Mouse (Mus musculus): ENCODE results near the gene Crispld2. TPM values are rescaled to one million over a fixed set of nuclear protein-coding genes. Genes with fewer than 3 reads are reported as not detected.

Crispld2 gene
- polyA plus RNA-seq, 1 experiment, result 8.9 TPM

GRCm38 (mm10) chr8:120006645-120007160, 14.5 kb downstream of the Crispld2 start:
- H3K4me1 ChIP-seq (ENCODE audit: control insufficient read depth, insufficient read depth, insufficient read length, low read length), result peaks cover 4% of the 10 kb centered on the region; the same call in 1 of the 2 replicates
- H3K4me3 ChIP-seq (ENCODE audit: low read depth, low read length), result no peak overlapping the region
- no peak overlapping the region for H3K27ac ChIP-seq (ENCODE audit: insufficient read depth, low read depth, low read length)
- no peaks in the 10 kb centered on the region for H3K27me3 ChIP-seq (ENCODE audit: control insufficient read depth, insufficient read depth, low read length)
- WGBS, result 41% methylated on average over 9 of the region's 9 CpGs
- no peaks in the 10 kb centered on the region for H3K36me3 ChIP-seq (ENCODE audit: control insufficient read depth, insufficient read depth, low read length)
- TF ChIP-seq CTCF (IDR thresholded peaks at IDR 0.05; ENCODE audit: extremely low read depth, insufficient read length, insufficient replicate concordance, low read depth, low read length) (no peak), POLR2A (IDR thresholded peaks at IDR 0.05; ENCODE audit: low read depth, low read length) (no peak)

GRCm38 (mm10) chr8:120007178-120007577, 14.9 kb downstream of the Crispld2 start:
- TF ChIP-seq CTCF (IDR thresholded peaks at IDR 0.05; ENCODE audit: extremely low read depth, insufficient read length, insufficient replicate concordance, low read depth, low read length), result no peak
- TF ChIP-seq POLR2A (IDR thresholded peaks at IDR 0.05; ENCODE audit: low read depth, low read length), result no peak
- 79% methylated on average over 9 of the region's 9 CpGs for WGBS
- H3K36me3 ChIP-seq (ENCODE audit: control insufficient read depth, insufficient read depth, low read length), result no peaks in the 10 kb centered on the region
- no peak overlapping the region for H3K27ac ChIP-seq (ENCODE audit: insufficient read depth, low read depth, low read length)
- peaks cover 4% of the 10 kb centered on the region; the same call in 1 of the 2 replicates for H3K4me1 ChIP-seq (ENCODE audit: control insufficient read depth, insufficient read depth, insufficient read length, low read length)
- no peak overlapping the region for H3K4me3 ChIP-seq (ENCODE audit: low read depth, low read length)
- no peaks in the 10 kb centered on the region for H3K27me3 ChIP-seq (ENCODE audit: control insufficient read depth, insufficient read depth, low read length)

GRCm38 (mm10) chr8:120009284-120009683, 17.0 kb downstream of the Crispld2 start:
- Histone ChIP-seq H3K4me3 (ENCODE audit: low read depth, low read length) (no peak overlapping the region), H3K27ac (ENCODE audit: insufficient read depth, low read depth, low read length) (no peak overlapping the region), H3K27me3 (ENCODE audit: control insufficient read depth, insufficient read depth, low read length) (no peaks in the 10 kb centered on the region), H3K36me3 (ENCODE audit: control insufficient read depth, insufficient read depth, low read length) (no peaks in the 10 kb centered on the region), H3K4me1 (ENCODE audit: control insufficient read depth, insufficient read depth, insufficient read length, low read length) (peaks cover 4% of the 10 kb centered on the region; the same call in 1 of the 2 replicates)
- TF ChIP-seq CTCF (IDR thresholded peaks at IDR 0.05; ENCODE audit: extremely low read depth, insufficient read length, insufficient replicate concordance, low read depth, low read length), result no peak
- TF ChIP-seq POLR2A (IDR thresholded peaks at IDR 0.05; ENCODE audit: low read depth, low read length), result no peak
- 33% methylated on average over 6 of the region's 6 CpGs for WGBS

GRCm38 (mm10) chr8:120012491-120012890, 20.3 kb downstream of the Crispld2 start:
- TF ChIP-seq POLR2A (IDR thresholded peaks at IDR 0.05; ENCODE audit: low read depth, low read length) (no peak), CTCF (IDR thresholded peaks at IDR 0.05; ENCODE audit: extremely low read depth, insufficient read length, insufficient replicate concordance, low read depth, low read length) (no peak)
- Histone ChIP-seq H3K27ac (ENCODE audit: insufficient read depth, low read depth, low read length) (no peak overlapping the region), H3K4me3 (ENCODE audit: low read depth, low read length) (no peak overlapping the region), H3K4me1 (ENCODE audit: control insufficient read depth, insufficient read depth, insufficient read length, low read length) (peaks cover 3% of the 10 kb centered on the region; the same call in 1 of the 2 replicates), H3K27me3 (ENCODE audit: control insufficient read depth, insufficient read depth, low read length) (no peaks in the 10 kb centered on the region), H3K36me3 (ENCODE audit: control insufficient read depth, insufficient read depth, low read length) (no peaks in the 10 kb centered on the region; the same call in 1 of the 2 replicates)
- WGBS, result 81% methylated on average over 8 of the region's 8 CpGs

- 37% methylated on average over 9 of the region's 9 CpGs for WGBS
- TF ChIP-seq CTCF (IDR thresholded peaks at IDR 0.05; ENCODE audit: extremely low read depth, insufficient read length, insufficient replicate concordance, low read depth, low read length) (no peak), POLR2A (IDR thresholded peaks at IDR 0.05; ENCODE audit: low read depth, low read length) (no peak)
Observed at GRCm38 (mm10) chr8:120012927-120013326, 20.7 kb downstream of the Crispld2 start.

GRCm38 (mm10) chr8:120014267-120015023, 22.2 kb downstream of the Crispld2 start:
- WGBS, result 67% methylated on average over 15 of the region's 15 CpGs
- no peak overlapping the region for H3K27ac ChIP-seq (ENCODE audit: insufficient read depth, low read depth, low read length)
- TF ChIP-seq CTCF (IDR thresholded peaks at IDR 0.05; ENCODE audit: extremely low read depth, insufficient read length, insufficient replicate concordance, low read depth, low read length), result no peak

More at GRCm38 (mm10) chr8:120012927-120013326, 20.7 kb downstream of the Crispld2 start:
- Histone ChIP-seq H3K27ac (ENCODE audit: insufficient read depth, low read depth, low read length) (no peak overlapping the region), H3K4me1 (ENCODE audit: control insufficient read depth, insufficient read depth, insufficient read length, low read length) (peaks cover 3% of the 10 kb centered on the region; the same call in 1 of the 2 replicates), H3K36me3 (ENCODE audit: control insufficient read depth, insufficient read depth, low read length) (no peaks in the 10 kb centered on the region; the same call in 1 of the 2 replicates), H3K27me3 (ENCODE audit: control insufficient read depth, insufficient read depth, low read length) (no peaks in the 10 kb centered on the region), H3K4me3 (ENCODE audit: low read depth, low read length) (no peak overlapping the region)

GRCm38 (mm10) chr8:120015916-120016315, 23.7 kb downstream of the Crispld2 start:
- no peak overlapping the region for H3K4me3 ChIP-seq (ENCODE audit: low read depth, low read length)
- no peaks in the 10 kb centered on the region for H3K4me1 ChIP-seq (ENCODE audit: control insufficient read depth, insufficient read depth, insufficient read length, low read length)
- H3K27ac ChIP-seq (ENCODE audit: insufficient read depth, low read depth, low read length), result no peak overlapping the region
- no peaks in the 10 kb centered on the region for H3K27me3 ChIP-seq (ENCODE audit: control insufficient read depth, insufficient read depth, low read length)
- 81% methylated on average over 8 of the region's 8 CpGs for WGBS
- no peak for TF ChIP-seq CTCF (IDR thresholded peaks at IDR 0.05; ENCODE audit: extremely low read depth, insufficient read length, insufficient replicate concordance, low read depth, low read length)
- TF ChIP-seq POLR2A (IDR thresholded peaks at IDR 0.05; ENCODE audit: low read depth, low read length), result no peak
- H3K36me3 ChIP-seq (ENCODE audit: control insufficient read depth, insufficient read depth, low read length), result no peaks in the 10 kb centered on the region; the same call in 1 of the 2 replicates

More at GRCm38 (mm10) chr8:120014267-120015023, 22.2 kb downstream of the Crispld2 start:
- H3K27me3 ChIP-seq (ENCODE audit: control insufficient read depth, insufficient read depth, low read length), result no peaks in the 10 kb centered on the region
- H3K4me1 ChIP-seq (ENCODE audit: control insufficient read depth, insufficient read depth, insufficient read length, low read length), result peaks cover 1% of the 10 kb centered on the region; the same call in 1 of the 2 replicates
- H3K4me3 ChIP-seq (ENCODE audit: low read depth, low read length), result no peak overlapping the region
- H3K36me3 ChIP-seq (ENCODE audit: control insufficient read depth, insufficient read depth, low read length), result no peaks in the 10 kb centered on the region; the same call in 1 of the 2 replicates
